Mouse (Mus musculus) limb, embryonic 10.5 days (tissue): ENCODE results near the gene Ttc34. TPM values are rescaled to one million over a fixed set of nuclear protein-coding genes. Genes with fewer than 3 reads are reported as not detected.
A peak's percentile ranks its signal among the peaks of the same experiment; 100 is the strongest.

Experiments
- DNase-seq: peaks from one replicate; pipeline ENCODE4 v3.0.0-alpha.2; 2017; ENCODE audit warnings: low spot score
- H3K27ac ChIP-seq: fragments of 300-500 bp; sonication (generic); 2 replicates; pipeline ENCODE4 v1.5.1; 2016; ENCODE audit warnings: mild to moderate bottlenecking
- H3K27me3 ChIP-seq: fragments of 300-500 bp; sonication (generic); 2 replicates; pipeline ENCODE4 v1.6.1; 2016; ENCODE audit warnings: low read depth, mild to moderate bottlenecking; ENCODE audit not compliant: poor library complexity, severe bottlenecking
- H3K36me3 ChIP-seq: fragments of 300-500 bp; sonication (generic); 2 replicates; pipeline ENCODE4 v1.6.1; 2016; ENCODE audit warnings: mild to moderate bottlenecking, moderate library complexity
- H3K4me1 ChIP-seq: fragments of 300-500 bp; sonication (generic); 2 replicates; pipeline ENCODE4 v1.6.1; 2016
- H3K4me3 ChIP-seq: fragments of 300-500 bp; sonication (generic); 2 replicates; pipeline ENCODE4 v1.5.1; 2016; ENCODE audit warnings: mild to moderate bottlenecking, moderate library complexity
- H3K9me3 ChIP-seq: fragments of 300-500 bp; sonication (generic); replicated peaks from 2 replicates; pipeline ENCODE4 v1.6.1; 2016; ENCODE audit warnings: mild to moderate bottlenecking
- WGBS: fragments of 180-500 bp; shearing (Covaris S2); methylation state at CpG from one replicate; pipeline ENCODE4 v1.1.7; 2016; 5-methylcytosine and 5-hydroxymethylcytosine counted together
- polyA plus RNA-seq: library from polyadenylated mRNA; unstranded; fragments of >200 nt; fragmentation: Nextera tagmentation; extraction: Ambion mirVana; gene quantifications from 2 replicates; pipeline ENCODE4 v1.2.1, GENCODE M21; 2016

Gene Ttc34
- polyA plus RNA-seq, 1 experiment from 2014 or later, result 0.41 TPM

DNA sequence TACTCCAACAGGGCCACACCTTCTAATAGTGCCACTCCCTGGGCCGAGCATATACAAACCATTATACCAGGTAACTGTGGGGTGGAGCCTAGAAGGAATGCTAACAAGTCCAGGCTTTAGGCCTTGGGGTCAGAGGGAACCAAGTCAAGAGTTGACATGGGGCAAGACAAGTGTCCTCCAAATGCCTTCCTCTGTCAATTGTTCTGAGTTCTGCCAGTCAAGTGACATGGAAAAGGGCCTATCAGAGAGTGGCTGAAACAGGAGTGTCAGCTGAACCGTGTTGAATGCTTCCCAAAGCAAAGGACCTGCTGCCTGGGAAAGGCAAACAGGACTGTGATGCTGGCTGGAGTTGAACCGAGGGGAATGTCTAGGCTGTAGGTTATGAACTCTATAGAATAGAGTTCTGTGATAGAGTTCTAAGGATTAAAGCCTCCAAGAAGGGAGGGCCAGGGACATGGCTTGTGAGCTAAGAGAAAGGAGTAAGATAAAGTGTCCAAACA, 26.2 kb downstream of the Ttc34 start:
- Histone ChIP-seq H3K9me3 (no peaks in the 10 kb centered on the region), H3K4me1 (peaks cover 16% of the 10 kb centered on the region), H3K36me3 (no peaks in the 10 kb centered on the region), H3K27me3 (peaks cover 16% of the 10 kb centered on the region), H3K4me3 (no peak overlapping the region), H3K27ac (peak overlapping the region; percentile 87)
- DNase-seq, result no peak
- WGBS, result 85% methylated on average over 3 of the region's 3 CpGs

DNA sequence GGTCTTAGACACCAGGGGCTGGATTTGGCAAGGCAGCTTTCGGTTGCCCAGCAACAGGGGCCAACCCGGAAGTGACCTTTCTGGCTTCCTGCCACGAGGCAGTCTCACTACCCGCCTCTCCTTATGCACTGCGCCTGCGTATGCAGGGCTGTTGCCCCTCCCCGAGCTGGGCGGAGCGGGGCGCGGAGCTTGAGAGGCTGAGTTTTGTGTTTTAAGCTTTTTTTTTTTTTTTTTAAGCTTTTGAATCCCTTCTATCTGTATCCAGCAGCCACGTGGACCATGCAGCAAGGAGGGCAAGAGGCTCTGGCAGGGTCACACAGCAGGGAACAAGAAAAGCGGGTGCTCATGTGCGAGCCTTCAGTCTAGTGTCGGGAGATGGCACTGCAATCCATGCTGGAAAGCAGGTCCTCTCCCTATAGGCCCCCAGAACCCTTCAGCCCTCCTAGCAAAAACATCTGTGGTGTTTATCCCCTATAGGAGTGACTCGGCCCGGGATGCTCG, 27.1 kb downstream of the Ttc34 start:
- H3K36me3 ChIP-seq, result no peaks in the 10 kb centered on the region
- peaks cover 18% of the 10 kb centered on the region for H3K27me3 ChIP-seq
- peak overlapping the region; percentile 87 for H3K27ac ChIP-seq
- H3K4me3 ChIP-seq, result peak overlapping the region; percentile 50
- H3K4me1 ChIP-seq, result peaks cover 16% of the 10 kb centered on the region
- no peaks in the 10 kb centered on the region for H3K9me3 ChIP-seq
- peak; percentile 96 for DNase-seq
- WGBS, result under 1% methylated on average over 18 of the region's 18 CpGs

DNA sequence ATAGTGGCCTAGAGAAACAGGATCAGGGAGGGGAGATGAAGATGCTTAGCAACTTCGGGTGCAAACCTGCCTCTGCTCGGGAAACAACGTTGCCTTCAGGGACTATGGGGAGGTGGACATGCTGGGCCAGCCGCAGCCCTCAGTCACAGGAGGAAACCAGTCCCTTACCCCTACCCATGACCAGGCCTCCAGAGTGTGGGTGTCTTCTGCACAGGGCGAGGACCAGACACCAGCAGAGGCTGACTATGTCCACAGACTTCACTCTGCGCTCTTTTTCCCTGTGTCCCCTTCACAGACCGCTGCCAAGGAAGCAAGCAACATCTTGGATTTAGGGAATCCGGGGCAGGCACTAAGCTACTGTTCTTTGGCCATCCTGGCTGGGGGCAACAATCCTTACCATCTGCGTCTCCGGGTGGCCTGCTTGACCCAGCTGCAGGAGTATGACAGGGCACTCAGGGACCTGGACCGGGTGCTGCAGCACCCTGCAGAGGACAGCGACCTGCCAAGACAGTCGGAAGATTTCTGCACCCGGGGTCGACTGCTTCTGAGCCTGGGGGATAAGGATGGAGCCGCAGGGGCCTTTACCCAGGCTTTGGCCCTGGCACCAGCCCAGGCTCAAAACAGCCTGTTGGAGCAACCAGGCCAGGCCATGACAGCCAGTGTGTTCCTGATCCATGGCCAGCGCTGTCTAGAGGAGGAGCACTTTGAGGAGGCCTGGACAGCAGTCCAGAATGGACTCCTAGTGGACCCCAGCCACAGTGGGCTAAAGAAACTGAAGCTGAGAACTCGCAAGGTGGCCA, 27.9 kb downstream of the Ttc34 start:
- 85% methylated on average over 18 of the region's 18 CpGs for WGBS
- DNase-seq, result no peak
- peaks cover 16% of the 10 kb centered on the region for H3K4me1 ChIP-seq
- no peaks in the 10 kb centered on the region for H3K36me3 ChIP-seq
- peaks cover 14% of the 10 kb centered on the region; the same call in 1 of the 2 replicates for H3K27me3 ChIP-seq
- peak overlapping the region; percentile 50 for H3K4me3 ChIP-seq
- no peaks in the 10 kb centered on the region for H3K9me3 ChIP-seq
- peak overlapping the region; percentile 87 for H3K27ac ChIP-seq

DNA sequence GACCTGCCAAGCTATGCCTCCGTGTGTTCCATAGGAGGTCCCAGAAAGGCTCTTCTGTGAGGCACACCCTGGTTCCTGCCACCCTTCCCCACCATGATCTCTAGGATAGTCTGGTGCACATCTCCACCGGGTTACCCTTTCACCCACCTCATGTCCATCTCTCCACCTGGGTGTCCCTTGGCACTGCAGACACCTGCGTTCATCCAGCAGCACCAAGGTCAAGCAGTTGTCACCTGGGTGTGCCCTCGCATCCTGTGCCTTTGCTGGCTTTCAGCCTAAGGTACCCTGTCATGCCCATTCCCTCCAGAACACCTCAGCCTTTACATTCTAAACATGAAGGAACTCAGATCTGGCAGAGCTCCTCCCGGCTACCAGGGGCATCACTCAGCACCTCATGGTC, 29.1 kb downstream of the Ttc34 start:
- WGBS, result 89% methylated on average over 5 of the region's 5 CpGs
- Histone ChIP-seq H3K27me3 (peaks cover 25% of the 10 kb centered on the region), H3K27ac (no peak overlapping the region)

DNA sequence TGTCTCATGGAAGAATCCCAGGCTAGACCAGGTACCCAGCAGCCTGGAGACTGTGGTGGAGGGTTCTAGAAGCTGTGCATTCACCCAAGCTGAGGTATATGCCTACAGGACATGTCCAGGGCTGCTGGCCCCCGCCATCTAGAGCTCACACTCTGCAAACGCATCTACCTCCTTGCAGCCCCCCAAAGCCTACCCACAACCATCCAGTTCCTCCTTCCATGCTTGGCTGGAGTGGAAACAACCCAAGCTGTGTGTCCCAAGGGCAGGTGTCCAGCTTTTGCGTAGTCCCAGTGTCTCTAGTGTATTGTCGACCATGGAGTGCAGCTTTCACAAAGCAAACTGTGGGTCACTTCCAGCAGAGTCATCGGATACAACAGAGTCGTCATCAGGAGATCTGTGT, 30.0 kb downstream of the Ttc34 start:
- Histone ChIP-seq H3K27me3 (peaks cover 33% of the 10 kb centered on the region), H3K27ac (no peak overlapping the region), H3K36me3 (no peaks in the 10 kb centered on the region), H3K4me1 (peaks cover 28% of the 10 kb centered on the region), H3K4me3 (no peak overlapping the region), H3K9me3 (no peaks in the 10 kb centered on the region)
- DNase-seq, result no peak
- 85% methylated on average over 6 of the region's 6 CpGs for WGBS

More for the DNA sequence above, 29.1 kb downstream of the Ttc34 start:
- Histone ChIP-seq H3K4me3 (no peak overlapping the region), H3K9me3 (no peaks in the 10 kb centered on the region), H3K4me1 (peaks cover 19% of the 10 kb centered on the region), H3K36me3 (no peaks in the 10 kb centered on the region)
- DNase-seq, result no peak

DNA sequence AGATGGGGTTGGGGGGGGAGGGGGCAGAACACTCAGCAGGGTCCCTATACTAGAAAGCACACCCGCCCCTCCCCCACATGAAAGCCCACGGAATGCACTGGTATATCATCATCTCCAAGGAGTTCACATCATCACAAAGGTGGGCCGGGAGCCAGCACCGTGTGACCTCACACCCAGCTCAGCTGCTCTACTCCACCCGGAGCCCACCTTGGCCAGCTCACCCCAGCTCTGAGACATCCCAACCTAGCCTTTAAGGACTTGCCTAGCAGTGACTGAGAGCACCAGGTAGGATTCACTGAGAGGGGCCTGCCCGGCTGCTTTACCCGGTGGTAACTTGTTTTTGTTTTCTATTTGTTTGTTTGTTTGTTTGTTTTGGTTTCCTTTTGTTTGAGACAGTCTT, 32.2 kb downstream of the Ttc34 start, which contains the start of gene Mmel1:
TSS of gene Mmel1 (plus strand) at position 146 of the 400 bp plus-strand sequence.
- Histone ChIP-seq H3K4me1 (peaks cover 22% of the 10 kb centered on the region), H3K27ac (no peak within 1 kb of the TSS), H3K36me3 (no peaks in the 10 kb centered on the region), H3K4me3 (no peak within 1 kb of the TSS), H3K27me3 (peaks cover 35% of the 10 kb centered on the region), H3K9me3 (no peaks in the 10 kb centered on the region)
- WGBS, result 89% methylated on average over 7 of the region's 7 CpGs
- no peak for DNase-seq

DNA sequence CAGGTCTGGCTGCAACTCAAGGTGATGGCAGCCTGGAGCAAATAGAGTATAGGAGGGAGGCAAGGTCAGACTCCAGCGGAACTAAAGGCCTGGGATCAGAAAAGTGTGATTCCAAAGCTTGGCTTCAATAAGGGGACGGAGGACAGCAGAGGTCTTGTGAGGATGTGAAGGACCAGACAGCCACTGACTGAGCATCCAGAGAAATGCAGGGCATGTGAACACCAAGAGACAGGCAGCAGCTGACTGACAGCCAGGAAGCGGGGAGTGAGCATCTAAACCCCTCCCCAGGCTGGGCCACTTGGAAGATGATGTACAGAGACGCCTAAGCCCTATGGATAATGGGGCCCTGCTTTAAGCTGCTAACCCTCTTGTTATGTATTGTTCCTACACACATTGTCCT, 33.5 kb downstream of the Ttc34 start:
- no peak overlapping the region for H3K4me3 ChIP-seq
- WGBS, result 90% methylated on average over 4 of the region's 4 CpGs
- H3K27ac ChIP-seq, result no peak overlapping the region
- H3K27me3 ChIP-seq, result peaks cover 35% of the 10 kb centered on the region
- peaks cover 12% of the 10 kb centered on the region for H3K4me1 ChIP-seq
- H3K9me3 ChIP-seq, result no peaks in the 10 kb centered on the region
- H3K36me3 ChIP-seq, result no peaks in the 10 kb centered on the region
- no peak for DNase-seq

DNA sequence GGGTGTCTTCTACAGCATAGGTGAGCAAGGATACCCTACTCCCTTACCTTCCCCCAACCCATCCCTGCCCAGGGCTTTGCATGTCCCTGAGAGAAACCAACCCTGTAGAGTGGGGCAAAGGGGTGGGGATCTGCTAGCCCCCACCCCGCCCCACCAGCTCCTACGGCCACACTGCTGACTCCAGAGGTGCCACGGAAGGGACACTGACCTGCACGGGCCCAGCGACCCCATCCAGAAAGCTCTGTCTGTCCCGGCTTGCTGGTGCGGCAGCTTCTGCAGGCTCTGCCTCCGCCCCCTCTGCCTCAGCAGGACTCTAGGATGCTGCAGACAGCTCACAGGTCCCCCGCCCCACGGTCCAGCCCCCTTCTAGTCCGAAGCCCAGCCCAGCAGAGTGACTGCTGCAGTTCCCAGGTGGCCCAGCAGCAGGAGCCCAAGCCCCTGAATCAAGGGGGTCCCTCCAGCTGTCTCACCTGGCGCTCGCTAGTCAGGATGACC, 34.5 kb downstream of the Ttc34 start:
- Histone ChIP-seq H3K36me3 (no peaks in the 10 kb centered on the region), H3K27ac (peak overlapping the region; percentile 1; the same call in 1 of the 2 replicates), H3K9me3 (no peaks in the 10 kb centered on the region), H3K4me1 (peaks cover 12% of the 10 kb centered on the region), H3K4me3 (peak overlapping the region; percentile 32), H3K27me3 (peaks cover 38% of the 10 kb centered on the region)
- peak; percentile 56 for DNase-seq
- 2% methylated on average over 13 of the region's 13 CpGs for WGBS

DNA sequence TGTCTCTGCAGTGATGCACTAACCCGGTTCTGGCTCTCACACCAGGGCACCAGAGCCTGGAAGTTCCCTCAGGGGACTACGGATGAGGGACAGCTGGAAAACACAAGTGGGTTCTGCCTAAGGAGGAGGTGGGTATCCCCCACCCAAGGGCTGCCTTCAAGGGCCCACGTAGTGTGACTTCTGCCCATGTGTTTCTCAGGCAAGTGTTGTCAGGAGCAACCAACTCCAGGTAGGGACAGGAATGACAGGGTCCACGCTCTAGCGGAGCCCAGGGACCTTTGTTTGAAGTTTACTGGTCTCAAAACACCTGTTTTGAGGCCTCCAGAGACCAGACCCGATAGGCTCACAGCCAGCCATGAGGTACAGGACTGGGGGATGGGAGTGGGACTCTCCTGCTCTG, 35.9 kb downstream of the Ttc34 start:
- H3K4me3 ChIP-seq, result no peak overlapping the region
- no peak for DNase-seq
- peaks cover 14% of the 10 kb centered on the region for H3K4me1 ChIP-seq
- peaks cover 30% of the 10 kb centered on the region for H3K27me3 ChIP-seq
- no peak overlapping the region for H3K27ac ChIP-seq
- no peaks in the 10 kb centered on the region for H3K36me3 ChIP-seq
- WGBS, result 76% methylated on average over 6 of the region's 6 CpGs
- no peaks in the 10 kb centered on the region for H3K9me3 ChIP-seq

DNA sequence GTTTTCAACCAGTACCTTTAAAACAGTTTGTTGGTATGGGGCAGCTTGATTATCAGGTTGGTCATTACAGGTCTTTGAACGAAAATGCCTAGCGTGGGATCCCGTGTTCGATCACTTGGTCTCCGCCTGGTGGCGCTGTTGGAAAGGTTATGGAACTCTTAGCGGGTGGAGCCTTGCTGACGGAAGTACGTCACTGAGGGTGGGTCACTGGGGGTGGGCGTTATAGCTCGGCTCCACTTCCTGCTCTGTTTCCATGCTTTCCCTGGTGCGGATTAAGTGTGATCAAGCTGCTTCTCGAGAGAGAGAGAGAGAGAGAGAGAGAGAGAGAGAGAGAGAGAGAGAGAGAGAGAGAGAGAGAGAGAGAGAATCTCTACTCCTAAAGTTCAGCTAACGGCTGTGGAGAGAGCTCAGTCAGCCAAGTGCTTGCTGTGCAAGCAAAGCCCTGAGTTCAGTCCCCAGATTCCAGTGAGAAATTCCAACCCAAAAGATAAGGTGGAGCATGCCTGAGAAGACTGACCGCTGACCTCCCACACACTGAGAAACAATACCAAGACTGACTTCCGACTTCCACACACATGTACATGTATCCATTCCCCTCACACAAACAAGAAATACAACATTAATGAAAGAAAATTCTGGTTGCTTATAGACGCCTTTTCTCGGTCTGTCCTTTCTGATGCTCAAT, 40.7 kb downstream of the Ttc34 start:
- DNase-seq, result peak; percentile 99
- peak overlapping the region; percentile 52 for H3K4me3 ChIP-seq
- H3K36me3 ChIP-seq, result no peaks in the 10 kb centered on the region
- no peaks in the 10 kb centered on the region for H3K9me3 ChIP-seq
- 0 out of 2 replicates have a peak, but pooled peaks cover 3% of the 10 kb centered on the region for H3K27me3 ChIP-seq
- H3K27ac ChIP-seq, result peak overlapping the region; percentile 86
- H3K4me1 ChIP-seq, result peaks cover 12% of the 10 kb centered on the region; the same call in 1 of the 2 replicates
- 13% methylated on average over 17 of the region's 18 CpGs for WGBS

DNA sequence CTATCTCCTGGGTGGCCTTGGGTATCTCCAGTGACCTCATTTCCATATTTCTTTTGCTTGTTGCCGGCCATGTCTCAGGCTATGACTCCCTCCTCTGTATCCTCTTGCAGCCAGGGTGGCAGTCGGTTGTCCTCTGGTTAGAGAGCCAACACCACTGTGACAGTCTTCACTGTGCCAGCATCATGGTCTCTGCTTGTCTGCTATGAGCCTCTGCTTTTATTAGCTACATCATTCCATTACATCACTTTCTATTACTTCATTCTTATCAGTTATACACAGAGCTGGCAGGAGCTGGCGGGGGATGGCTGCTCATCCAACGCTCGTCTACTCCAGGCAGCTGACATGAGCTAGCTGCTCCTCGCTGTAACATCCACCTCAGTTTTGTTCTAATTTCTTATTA, 43.5 kb downstream of the Ttc34 start:
- H3K27me3 ChIP-seq, result 0 out of 2 replicates have a peak, but pooled peaks cover 8% of the 10 kb centered on the region
- no peak for DNase-seq
- no peak overlapping the region for H3K27ac ChIP-seq
- H3K9me3 ChIP-seq, result no peaks in the 10 kb centered on the region
- H3K36me3 ChIP-seq, result no peaks in the 10 kb centered on the region
- H3K4me3 ChIP-seq, result no peak overlapping the region
- peaks cover 15% of the 10 kb centered on the region; the same call in 1 of the 2 replicates for H3K4me1 ChIP-seq
- 87% methylated on average over 6 of the region's 6 CpGs for WGBS

DNA sequence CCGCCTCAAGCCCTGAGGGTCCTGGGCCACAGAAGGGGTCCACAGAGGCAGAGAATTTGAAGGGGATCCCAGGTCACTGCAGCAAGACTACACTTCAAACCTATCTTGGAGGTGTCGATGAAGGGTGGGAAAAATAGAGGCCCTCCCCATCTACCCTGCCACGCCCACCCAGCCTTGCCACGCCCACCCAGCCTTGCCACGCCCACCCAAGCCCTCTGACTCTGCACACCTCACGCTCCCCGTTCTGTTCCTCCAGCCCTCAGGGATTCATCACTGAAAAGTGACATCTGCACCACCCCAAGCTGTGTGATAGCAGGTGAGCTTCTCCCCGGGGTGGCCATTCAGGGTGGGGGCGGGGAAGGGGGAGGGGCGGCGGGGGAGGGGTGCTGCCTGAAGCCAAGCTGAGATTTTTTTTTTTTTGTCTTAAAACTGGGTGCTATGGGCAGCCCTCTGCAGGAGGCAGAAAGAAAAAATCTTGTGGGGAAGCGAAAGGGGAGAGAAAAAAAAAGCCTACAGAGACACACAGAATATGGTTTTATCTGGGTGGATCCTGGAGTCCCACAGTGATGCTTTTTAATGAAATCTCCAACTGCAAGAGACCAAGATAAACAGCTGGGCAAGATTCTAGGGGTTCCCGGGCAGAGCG, 44.9 kb downstream of the Ttc34 start:
- 22% methylated on average over 14 of the region's 14 CpGs for WGBS
- Histone ChIP-seq H3K27ac (no peak overlapping the region), H3K4me1 (peaks cover 22% of the 10 kb centered on the region), H3K4me3 (no peak overlapping the region), H3K9me3 (no peaks in the 10 kb centered on the region), H3K36me3 (no peaks in the 10 kb centered on the region), H3K27me3 (0 out of 2 replicates have a peak, but pooled peaks cover 4% of the 10 kb centered on the region)
- DNase-seq, result no peak
